Mouse (Mus musculus) CH12.LX (cell line): ENCODE results near the gene Cd69. TPM values are rescaled to one million over a fixed set of nuclear protein-coding genes. Genes with fewer than 3 reads are reported as not detected.

Experiments
- DNase-seq: peaks from one replicate; pipeline ENCODE4 v3.0.0-alpha.2; 2013; ENCODE audit errors: extremely low read depth
- H3K27ac ChIP-seq: 2 replicates; pipeline ENCODE4 v1.5.1; 2012; ENCODE audit warnings: low read depth, mild to moderate bottlenecking, control low read depth, moderate library complexity; ENCODE audit not compliant: insufficient read depth
- H3K27me3 ChIP-seq: replicated peaks from 2 replicates; pipeline ENCODE3; 2012; ENCODE audit warnings: inconsistent platforms
- H3K36me3 ChIP-seq, 2 experiments: replicated peaks in 1 of 2; 2 replicates each; pipeline versions ENCODE3 to v1.6.1; 2012; ENCODE audit warnings: inconsistent platforms in 1 of 2, low read length in 1 of 2, mild to moderate bottlenecking in 1 of 2, mixed read lengths in 1 of 2, moderate library complexity in 1 of 2; ENCODE audit not compliant: control insufficient read depth in 1 of 2, insufficient read depth in 1 of 2
- H3K4me1 ChIP-seq, 2 experiments: 2 replicates each; pipeline ENCODE4 v1.6.1; 2012; ENCODE audit warnings: inconsistent platforms in 1 of 2, moderate library complexity in 1 of 2; ENCODE audit not compliant: insufficient read depth in 2 of 2, control insufficient read depth in 1 of 2
- H3K4me2 ChIP-seq: 2 replicates; pipeline ENCODE4 v1.6.1; 2012; ENCODE audit warnings: low read depth, mild to moderate bottlenecking, control low read depth; ENCODE audit not compliant: poor library complexity, insufficient read depth, severe bottlenecking
- H3K4me3 ChIP-seq, 3 experiments: fragments of 150-350 bp in 1 of 3; sonication (generic) in 1 of 3; replicated peaks in 1 of 3; 2 replicates each; pipeline versions ENCODE3 to v1.5.1; 2011 to 2012; ENCODE audit warnings: low read depth in 2 of 3, low read length in 2 of 3, mild to moderate bottlenecking in 2 of 3, moderate library complexity in 2 of 3, control low read depth in 1 of 3, improper control_type of control experiment in 1 of 3, inconsistent platforms in 1 of 3, mixed read lengths in 1 of 3; ENCODE audit not compliant: poor library complexity in 1 of 3
- H3K79me2 ChIP-seq: replicated peaks from 2 replicates; pipeline ENCODE4 v1.6.1; 2012; ENCODE audit warnings: mild to moderate bottlenecking, moderate library complexity; ENCODE audit not compliant: control insufficient read depth, poor library complexity, insufficient read depth, severe bottlenecking; ENCODE audit errors: extremely low read depth
- H3K9ac ChIP-seq: 2 replicates; pipeline ENCODE4 v1.6.1; 2012; ENCODE audit warnings: low read depth, mild to moderate bottlenecking, control low read depth, moderate library complexity; ENCODE audit not compliant: insufficient read depth
- H3K9me3 ChIP-seq: replicated peaks from 2 replicates; pipeline ENCODE3; 2012; ENCODE audit warnings: low read length, inconsistent platforms, mixed read lengths
- BHLHE40 ChIP-seq: IDR thresholded peaks from 2 replicates; pipeline ENCODE4 v1.6.1; 2011; ENCODE audit warnings: mild to moderate bottlenecking, low read depth, low read length, improper control_type of control experiment
- CHD1 ChIP-seq: IDR thresholded peaks from 2 replicates; pipeline ENCODE4 v1.6.1; 2012; ENCODE audit warnings: low read depth, low read length, improper control_type of control experiment, inconsistent platforms
- CHD2 ChIP-seq: IDR thresholded peaks from 2 replicates; pipeline ENCODE4 v1.6.1; 2011; ENCODE audit warnings: low read length, improper control_type of control experiment
- CTCF ChIP-seq, 2 experiments: IDR thresholded peaks in 1 of 2; conservative IDR thresholded peaks in 1 of 2; 2 replicates each; pipeline ENCODE4 v1.5.1; 2011 to 2012; ENCODE audit warnings: low read depth in 2 of 2, low read length in 2 of 2, improper control_type of control experiment in 1 of 2, inconsistent platforms in 1 of 2, mild to moderate bottlenecking in 1 of 2, moderate library complexity in 1 of 2
- ELF1 ChIP-seq: IDR thresholded peaks from 2 replicates; pipeline ENCODE4 v1.6.1; 2014; ENCODE audit warnings: low read depth, mild to moderate bottlenecking, inconsistent platforms, low read length, improper control_type of control experiment
- HCFC1 ChIP-seq: IDR thresholded peaks from 2 replicates; pipeline ENCODE4 v1.6.1; 2012; ENCODE audit warnings: low read depth, mild to moderate bottlenecking, inconsistent platforms, low read length, improper control_type of control experiment
- JUN ChIP-seq: IDR thresholded peaks from 2 replicates; pipeline ENCODE4 v1.6.1; 2011; ENCODE audit warnings: low read depth, mild to moderate bottlenecking, low read length, improper control_type of control experiment, moderate library complexity; ENCODE audit not compliant: insufficient read depth
- KAT2A ChIP-seq: IDR thresholded peaks from 2 replicates; pipeline ENCODE4 v1.6.1; 2012; ENCODE audit warnings: low read length, improper control_type of control experiment, inconsistent platforms; ENCODE audit not compliant: insufficient replicate concordance
- MAFK ChIP-seq: IDR thresholded peaks from 2 replicates; pipeline ENCODE4 v1.6.1; 2011; ENCODE audit warnings: low read length, improper control_type of control experiment; ENCODE audit not compliant: insufficient replicate concordance
- MAZ ChIP-seq: IDR thresholded peaks from 2 replicates; pipeline ENCODE4 v1.6.1; 2012; ENCODE audit warnings: low read depth, mild to moderate bottlenecking, inconsistent platforms, low read length, improper control_type of control experiment, moderate library complexity
- MEF2A ChIP-seq: IDR thresholded peaks from 2 replicates; pipeline ENCODE4 v1.6.1; 2014; ENCODE audit warnings: low read depth, mild to moderate bottlenecking, inconsistent platforms, low read length, improper control_type of control experiment, borderline replicate concordance
- MYC ChIP-seq: IDR thresholded peaks from 2 replicates; pipeline ENCODE4 v1.6.1; 2011; ENCODE audit warnings: low read depth, mild to moderate bottlenecking, improper control_type of control experiment, low read length
- NELFE ChIP-seq: IDR thresholded peaks from 2 replicates; pipeline ENCODE4 v1.6.1; 2011; ENCODE audit warnings: low read depth, low read length, improper control_type of control experiment
- NRF1 ChIP-seq: IDR thresholded peaks from 2 replicates; pipeline ENCODE4 v1.6.1; 2014; ENCODE audit warnings: low read depth, mild to moderate bottlenecking, inconsistent platforms, low read length, improper control_type of control experiment, moderate library complexity
- POLR2A ChIP-seq: IDR thresholded peaks from 2 replicates; pipeline ENCODE4 v1.6.1; 2011; ENCODE audit warnings: low read depth, mild to moderate bottlenecking, improper control_type of control experiment, low read length
- POLR2AphosphoS2 ChIP-seq: IDR thresholded peaks from 2 replicates; pipeline ENCODE4 v1.6.1; 2011; ENCODE audit warnings: low read depth, low read length, improper control_type of control experiment
- RAD21 ChIP-seq: IDR thresholded peaks from 2 replicates; pipeline ENCODE4 v1.6.1; 2011; ENCODE audit warnings: low read depth, mild to moderate bottlenecking, low read length, improper control_type of control experiment, moderate library complexity
- RCOR1 ChIP-seq: conservative IDR thresholded peaks from 2 replicates; pipeline ENCODE4 v1.6.1; 2012; ENCODE audit warnings: low read depth, mild to moderate bottlenecking, inconsistent platforms, low read length, improper control_type of control experiment
- SIN3A ChIP-seq: IDR thresholded peaks from 2 replicates; pipeline ENCODE4 v1.6.1; 2012; ENCODE audit warnings: low read length, improper control_type of control experiment, inconsistent platforms
- SMC3 ChIP-seq: IDR thresholded peaks from 2 replicates; pipeline ENCODE4 v1.6.1; 2011; ENCODE audit warnings: low read depth, low read length, improper control_type of control experiment
- TCF12 ChIP-seq: IDR thresholded peaks from 2 replicates; pipeline ENCODE4 v1.6.1; 2014; ENCODE audit warnings: low read depth, mild to moderate bottlenecking, inconsistent platforms, low read length, improper control_type of control experiment
- USF1 ChIP-seq: IDR thresholded peaks from 2 replicates; pipeline ENCODE4 v1.6.1; 2014; ENCODE audit warnings: low read depth, mild to moderate bottlenecking, inconsistent platforms, low read length, improper control_type of control experiment
- USF2 ChIP-seq: conservative IDR thresholded peaks from 2 replicates; pipeline ENCODE4 v1.6.1; 2011; ENCODE audit warnings: low read depth, low read length, improper control_type of control experiment
- ZKSCAN1 ChIP-seq: IDR thresholded peaks from 2 replicates; pipeline ENCODE4 v1.6.1; 2012; ENCODE audit warnings: low read depth, inconsistent platforms, low read length, improper control_type of control experiment, borderline replicate concordance
- ZMIZ1 ChIP-seq: IDR thresholded peaks from 2 replicates; pipeline ENCODE4 v1.6.1; 2012; ENCODE audit warnings: low read depth, mild to moderate bottlenecking, inconsistent platforms, low read length, improper control_type of control experiment
- ZNF384 ChIP-seq: IDR thresholded peaks from 2 replicates; pipeline ENCODE4 v1.6.1; 2012; ENCODE audit warnings: low read depth, low read length, improper control_type of control experiment, inconsistent platforms
- dilution Hi-C: fragments of 300-500 bp; cut with MboI; formaldehyde crosslinking; loops from 2 replicates; pipeline ENCODE4 v1.14.3; 2020; ENCODE audit warnings: low sequenced_read_pairs; ENCODE audit not compliant: extremely low pct_unique_long_range_greater_than_20kb, extremely low pct_ligation_motif_present
- in situ Hi-C: fragments of 300-500 bp; cut with MboI; formaldehyde crosslinking; loops from 3 replicates; pipeline ENCODE4 v1.14.3; 2019; ENCODE audit warnings: low sequenced_read_pairs, low pct_ligation_motif_present, low pct_unique_long_range_greater_than_20kb, mixed read lengths
- polyA plus RNA-seq: library from polyadenylated mRNA; unstranded; fragments of >175 nt; gene quantifications from 2 replicates; pipeline ENCODE4 v1.2.1, GENCODE M21; 2012; ENCODE audit warnings: low read depth; ENCODE audit not compliant: insufficient read length
- total RNA-seq, 2 experiments: library from RNA; depleted of rRNA; stranded (reverse); fragments of 300-350 nt in 1 of 2; fragments of >200 nt in 1 of 2; gene quantifications; 2 replicates each; pipeline ENCODE4 v1.2.3; 2012 to 2014

Cd69 gene
- total and polyA plus RNA-seq, 3 experiments, result 71.2 to 229 (median 132) TPM

DNA sequence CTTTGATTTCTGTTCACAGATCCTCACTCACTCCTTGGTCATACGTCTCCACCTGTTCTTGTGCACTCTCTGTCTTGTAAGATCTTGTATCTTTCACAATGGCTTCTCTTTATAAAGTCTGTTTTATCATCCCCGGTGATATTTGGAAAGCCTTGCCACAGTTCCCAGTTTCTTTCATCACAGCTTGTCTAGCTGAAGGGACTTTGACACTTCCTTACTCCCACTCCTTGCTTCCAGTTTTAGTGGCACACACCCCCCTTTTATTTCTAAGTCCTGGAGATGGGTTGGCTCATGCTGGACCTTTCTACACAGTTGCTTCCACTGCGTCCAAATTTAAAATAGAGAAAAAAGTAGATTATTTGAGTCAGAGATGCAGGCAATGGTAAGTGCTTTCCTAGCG is 20.9 kb downstream of the Cd69 start:
- H3K79me2 ChIP-seq, result no peaks in the 10 kb centered on the region
- no peak overlapping the region for H3K27ac ChIP-seq
- no peak for TF ChIP-seq HCFC1
- TF ChIP-seq CHD1, result no peak
- no peak for TF ChIP-seq RAD21
- TF ChIP-seq MYC, result no peak
- TF ChIP-seq TCF12, result no peak
- no peak for TF ChIP-seq MAZ
- TF ChIP-seq KAT2A, result no peak
- TF ChIP-seq CTCF (conservative IDR thresholded peaks at IDR 0.05 in 1 of 2, IDR thresholded peaks at IDR 0.05 in 1 of 2; ENCODE audit: low read depth in 2 of 2, low read length in 2 of 2), result no peak
- no peak for TF ChIP-seq USF2
- TF ChIP-seq USF1, result no peak
- TF ChIP-seq ZKSCAN1, result no peak
- TF ChIP-seq, all 38 proteins: peak for 0
- H3K4me3 ChIP-seq, result no peak overlapping the region
- H3K9ac ChIP-seq, result no peak overlapping the region
- H3K9me3 ChIP-seq, result peaks cover 2% of the 10 kb centered on the region
- no peaks in the 10 kb centered on the region for H3K27me3 ChIP-seq
- peaks cover 0 to 11% of the 10 kb centered on the region in 2 experiments; a peak in 1 of 4 replicates for H3K4me1 ChIP-seq
- H3K36me3 ChIP-seq, result no peaks in the 10 kb centered on the region
- DNase-seq, result no peak
- no peak overlapping the region for H3K4me2 ChIP-seq
- in situ Hi-C loops (loop anchor here (5.0 to 25.0 kb wide), 2 partner anchors 283 to 407 kb away; partner anchors contain the start of gene Gabarapl1), dilution Hi-C loops (no loop called here)

DNA sequence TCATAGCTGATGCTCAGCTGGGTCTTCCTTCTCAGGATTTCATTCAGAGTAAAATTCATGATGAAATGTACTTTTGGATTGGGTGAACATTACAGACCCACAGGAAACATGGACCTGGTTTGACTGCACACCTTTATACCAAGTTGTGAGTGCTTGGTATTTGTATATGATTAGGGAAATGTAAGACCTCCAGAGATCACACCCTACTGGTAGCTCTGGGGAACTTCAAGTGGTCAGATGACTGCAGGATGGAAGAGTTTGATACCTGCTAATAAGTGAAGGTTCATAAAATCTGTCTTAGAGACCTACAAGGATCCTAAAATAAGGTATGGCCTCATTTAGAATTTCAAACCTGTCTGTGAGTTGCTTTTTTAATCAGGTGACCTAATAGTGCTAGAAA is 27.0 kb downstream of the Cd69 start:
- dilution Hi-C loops, result no loop called here
- in situ Hi-C loops, result loop anchor here (10.0 kb wide), 2 partner anchors 173 to 273 kb away; no protein-coding TSS in a partner anchor
- no peak for DNase-seq
- Histone ChIP-seq H3K4me1 (peaks cover 0 to 5% of the 10 kb centered on the region in 2 experiments; a peak in 1 of 4 replicates), H3K9ac (no peak overlapping the region), H3K79me2 (no peaks in the 10 kb centered on the region), H3K4me2 (no peak overlapping the region), H3K27ac (no peak overlapping the region), H3K4me3 (no peak overlapping the region), H3K9me3 (no peaks in the 10 kb centered on the region), H3K36me3 (no peaks in the 10 kb centered on the region), H3K27me3 (no peaks in the 10 kb centered on the region)
- TF ChIP-seq CHD2 (no peak), MYC (no peak), HCFC1 (no peak), SMC3 (peak; percentile 59), ELF1 (no peak), POLR2AphosphoS2 (no peak), ZMIZ1 (no peak), CTCF (conservative IDR thresholded peaks at IDR 0.05 in 1 of 2, IDR thresholded peaks at IDR 0.05 in 1 of 2; ENCODE audit: low read depth in 2 of 2, low read length in 2 of 2) (peak in 1 of 2 experiments; percentile 67; a peak in 3 of 4 replicates), NELFE (no peak), RCOR1 (no peak), MAZ (no peak), JUN (no peak), USF1 (no peak), ZKSCAN1 (no peak), MEF2A (no peak), CHD1 (no peak), BHLHE40 (no peak), MAFK (no peak), USF2 (no peak), RAD21 (peak; percentile 45), SIN3A (no peak), NRF1 (no peak), POLR2A (no peak), ZNF384 (peak; percentile 49; the same call in 1 of the 2 replicates)
